Mouse (Mus musculus) left cerebral cortex, adult 8-10 months (tissue): ENCODE measurements around the gene Defb47. TPM values are rescaled to one million over a fixed set of nuclear protein-coding genes. Genes with fewer than 3 reads are reported as not detected.

Experiments
- DNase-seq, 2 experiments: peaks; one replicate each; pipeline ENCODE4 v3.0.0; 2022; ENCODE audit warnings: low spot score in 2 of 2
- total RNA-seq, 4 experiments: library from RNA; stranded (reverse); gene quantifications; 2 replicates each; pipeline ENCODE4 v1.2.4; 2022

The Defb47 gene
- total RNA-seq, result not detected

- DNase-seq, result no peak
Measured at GRCm38 (mm10) chr14:62997777-62998176, at the start of gene Defb47. TSS of gene Defb47 (plus strand) at chr14:62998077.

- no peak for DNase-seq
Measured at GRCm38 (mm10) chr14:62956091-62956490, 41.8 kb upstream of the Defb47 start.

- DNase-seq, result no peak
Measured at GRCm38 (mm10) chr14:62963632-62964031, 34.2 kb upstream of the Defb47 start.

- no peak for DNase-seq
Measured at GRCm38 (mm10) chr14:62965342-62965741, 32.5 kb upstream of the Defb47 start.

GRCm38 (mm10) chr14:62965811-62966520 lies 31.9 kb upstream of the Defb47 start:
- no peak for DNase-seq

GRCm38 (mm10) chr14:62975046-62975445 lies 22.8 kb upstream of the Defb47 start:
- DNase-seq, result peak in 1 of 2 experiments; percentile 57

- DNase-seq, result no peak
Measured at GRCm38 (mm10) chr14:62979815-62980214, 18.1 kb upstream of the Defb47 start.

- DNase-seq, result no peak
Measured at GRCm38 (mm10) chr14:62984410-62984809, 13.5 kb upstream of the Defb47 start, which contains the start of gene Defb48. TSS of gene Defb48 (minus strand) at chr14:62984510.

GRCm38 (mm10) chr14:62991271-62991670 lies 6.6 kb upstream of the Defb47 start:
- DNase-seq, result no peak

- DNase-seq, result no peak
Measured at GRCm38 (mm10) chr14:62991849-62992510, 5.9 kb upstream of the Defb47 start.

- DNase-seq, result no peak
Measured at GRCm38 (mm10) chr14:62998977-62999376, 1.1 kb downstream of the Defb47 start.

- DNase-seq, result no peak
Measured at GRCm38 (mm10) chr14:63002588-63002987, 4.7 kb downstream of the Defb47 start.

- no peak for DNase-seq
Measured at GRCm38 (mm10) chr14:63011471-63011870, 13.6 kb downstream of the Defb47 start, which contains the start of gene Defb43. TSS of gene Defb43 (plus strand) at chr14:63011771.

- DNase-seq, result no peak
Measured at GRCm38 (mm10) chr14:63013082-63013481, 15.2 kb downstream of the Defb47 start.

- DNase-seq, result no peak
Measured at GRCm38 (mm10) chr14:63014667-63015066, 16.8 kb downstream of the Defb47 start.

- DNase-seq, result peak; percentile 12 to 27
Measured at GRCm38 (mm10) chr14:63020524-63021156, 22.8 kb downstream of the Defb47 start.

GRCm38 (mm10) chr14:63046691-63047090 lies 48.8 kb downstream of the Defb47 start, which contains the start of gene Defb42:
TSS of gene Defb42 (plus strand) at chr14:63046991.
- DNase-seq, result no peak

GRCm38 (mm10) chr14:63049910-63050370 lies 52.1 kb downstream of the Defb47 start, which contains the start of gene Defb30:
TSS of gene Defb30 (minus strand) at chr14:63049960.
- no peak for DNase-seq
